Mouse (Mus musculus): Measurements from ENCODE around the gene Agpat3.

The Agpat3 gene

DNA sequence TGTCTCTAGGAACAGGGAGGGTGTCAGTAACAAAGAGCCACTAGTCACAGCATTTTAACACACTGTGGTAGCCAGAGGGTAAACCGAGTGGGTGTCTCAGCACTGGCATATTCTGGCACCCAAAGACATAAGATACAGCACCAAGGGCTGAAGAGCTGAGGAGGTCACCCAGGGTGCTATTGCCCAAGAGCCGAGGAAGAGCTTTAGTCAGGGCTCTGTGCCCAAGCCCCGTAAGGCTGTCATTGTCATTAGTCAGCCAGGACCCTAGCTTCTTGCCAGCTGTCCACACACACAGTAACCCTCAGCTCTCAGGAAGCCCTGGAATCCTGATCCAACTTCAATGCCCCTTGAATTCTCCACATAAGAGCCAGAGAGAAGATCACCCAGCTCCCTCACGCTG, 129.4 kb downstream of the Agpat3 start:
- in situ Hi-C loops (cut with MboI, MseI) = no loop called here

DNA sequence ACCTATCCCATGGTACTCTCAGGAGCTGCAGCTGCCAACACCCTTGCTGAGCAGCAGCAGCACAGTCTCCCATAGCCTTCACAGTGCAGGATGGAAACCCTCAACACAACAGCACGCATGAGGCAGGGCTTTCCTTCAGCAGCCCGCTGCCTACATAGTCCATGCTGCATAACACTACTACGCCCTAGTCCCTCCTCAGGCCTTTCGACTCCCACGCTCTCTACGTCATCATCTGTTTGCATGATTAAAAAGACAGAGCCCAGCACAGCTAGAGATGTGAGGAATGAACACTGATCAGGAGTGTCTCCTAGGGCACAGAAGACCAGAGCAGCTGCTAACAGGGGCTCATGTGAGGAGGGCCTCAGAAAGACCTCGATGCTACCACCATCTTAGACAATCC, 131.0 kb downstream of the Agpat3 start:
- in situ Hi-C loops (cut with MboI, MseI) = no loop called here

GRCm38 (mm10) chr10:78219528-78219927, 132.8 kb downstream of the Agpat3 start:
- in situ Hi-C loops (cut with MboI, MseI) = no loop called here
